Mouse (Mus musculus) gastrocnemius, postnatal 10 days (tissue): ENCODE results near the gene Ceacam20. TPM values are rescaled to one million over a fixed set of nuclear protein-coding genes. Genes with fewer than 3 reads are reported as not detected.
A peak's percentile ranks its signal among the peaks of the same experiment; 100 is the strongest.
"Not testable (repeated sequence)": the region's sequence is repeated elsewhere in the genome, so short reads cannot be mapped to it uniquely, and the experiment has no call there.

ENCODE experiments used
- DNase-seq: peaks from one replicate; pipeline ENCODE4 v3.0.0; 2021; ENCODE audit warnings: mixed read lengths
- long read RNA-seq, 2 experiments: library from polyadenylated mRNA; stranded (forward); transcript quantifications; one replicate each; pipeline ENCODE4 v2.0.0; 2021
- total RNA-seq, 2 experiments: library from RNA; stranded (reverse); gene quantifications; 2 replicates each; pipeline ENCODE4 v1.2.3; 2021

Ceacam20 gene
- not detected for total RNA-seq
- long read RNA-seq, experiment 1 = 0 reads
- long read RNA-seq, experiment 2 = 0 reads

GRCm38 (mm10) chr7:19964985-19965579 lies at the start of gene Ceacam20:
Ceacam20 (plus strand) TSS chr7:19965412.
- DNase-seq = no peak

GRCm38 (mm10) chr7:19920166-19920505 lies 45.1 kb upstream of the Ceacam20 start:
- no peak for DNase-seq

GRCm38 (mm10) chr7:19920506-19921261 lies 44.5 kb upstream of the Ceacam20 start, which contains the start of gene Pvr:
Pvr (minus strand) TSS chr7:19921160.
- peak; percentile 59 for DNase-seq

- DNase-seq = no peak
Observed at GRCm38 (mm10) chr7:19923354-19923753, 41.9 kb upstream of the Ceacam20 start.

GRCm38 (mm10) chr7:19923797-19924196 lies 41.4 kb upstream of the Ceacam20 start:
- DNase-seq = no peak

- DNase-seq = no peak
Observed at GRCm38 (mm10) chr7:19925376-19925775, 39.8 kb upstream of the Ceacam20 start.

GRCm38 (mm10) chr7:19926849-19927480 lies 38.2 kb upstream of the Ceacam20 start:
- DNase-seq = no peak

- no peak for DNase-seq
Observed at GRCm38 (mm10) chr7:19928486-19928885, 36.7 kb upstream of the Ceacam20 start.

GRCm38 (mm10) chr7:19930481-19930880 lies 34.7 kb upstream of the Ceacam20 start:
- DNase-seq = not testable (repeated sequence)

- no peak for DNase-seq
Observed at GRCm38 (mm10) chr7:19932133-19932876, 32.9 kb upstream of the Ceacam20 start.

- peak; percentile 71 for DNase-seq
Observed at GRCm38 (mm10) chr7:19932877-19933809, 32.1 kb upstream of the Ceacam20 start.

- no peak for DNase-seq
Observed at GRCm38 (mm10) chr7:19935171-19935751, 30.0 kb upstream of the Ceacam20 start.

- no peak for DNase-seq
Observed at GRCm38 (mm10) chr7:19935961-19936360, 29.3 kb upstream of the Ceacam20 start.

- no peak for DNase-seq
Observed at GRCm38 (mm10) chr7:19937229-19937821, 27.9 kb upstream of the Ceacam20 start.

- DNase-seq = peak; percentile 84
Observed at GRCm38 (mm10) chr7:19939555-19940235, 25.5 kb upstream of the Ceacam20 start.

GRCm38 (mm10) chr7:19940256-19940655 lies 25.0 kb upstream of the Ceacam20 start:
- no peak for DNase-seq

- no peak for DNase-seq
Observed at GRCm38 (mm10) chr7:19944709-19945108, 20.5 kb upstream of the Ceacam20 start.

GRCm38 (mm10) chr7:19945201-19945600 lies 20.0 kb upstream of the Ceacam20 start:
- DNase-seq = no peak

- DNase-seq = no peak
Observed at GRCm38 (mm10) chr7:19945821-19946515, 19.2 kb upstream of the Ceacam20 start.
